Mouse (Mus musculus): ENCODE measurements around the gene Trio. TPM values are rescaled to one million over a fixed set of nuclear protein-coding genes. Genes with fewer than 3 reads are reported as not detected.

Gene Trio
- polyA plus RNA-seq, 1 experiment from 2014 or later = 42.1 TPM

DNA sequence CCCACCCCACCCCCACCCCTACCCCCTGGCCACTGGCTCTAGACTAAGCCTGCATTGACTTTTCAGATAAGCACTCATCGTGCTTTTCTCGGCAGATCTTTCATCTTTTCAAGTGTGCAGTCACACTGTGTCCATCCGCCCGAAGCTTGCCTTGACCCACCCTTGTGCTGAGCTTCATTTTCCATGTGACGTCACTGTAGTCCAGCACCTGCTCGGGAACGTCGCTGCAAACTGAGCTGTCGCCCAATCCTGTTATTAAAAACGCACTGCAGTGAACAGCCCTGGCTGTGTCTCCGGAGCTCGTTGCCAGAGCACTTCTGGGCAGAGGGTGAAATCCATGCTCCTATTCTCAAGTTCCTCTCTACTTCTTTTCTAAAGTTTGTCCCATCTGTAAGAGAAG is 93.8 kb downstream of the Trio start:
- ATAC-seq (ENCODE audit: low FRiP score, low TSS enrichment) = no peak
- H3K27ac ChIP-seq (ENCODE audit: low read depth, low read length) = no peak overlapping the region
- WGBS = 83% methylated on average over 12 of the region's 12 CpGs
- peaks cover 32% of the 10 kb centered on the region for H3K4me1 ChIP-seq (ENCODE audit: control insufficient read depth, insufficient read depth, low read length)
- H3K36me3 ChIP-seq (ENCODE audit: control insufficient read depth, insufficient read depth, low read length) = no peaks in the 10 kb centered on the region
- H3K27me3 ChIP-seq (ENCODE audit: control insufficient read depth, insufficient read depth, low read length) = no peaks in the 10 kb centered on the region
- H3K9ac ChIP-seq (ENCODE audit: low read depth, low read length) = no peak overlapping the region
- no peak overlapping the region for H3K4me2 ChIP-seq (replicated peaks; ENCODE audit: low read depth, low read length)
- no peaks in the 10 kb centered on the region for H3K9me3 ChIP-seq (ENCODE audit: control insufficient read depth, low read length)
- H3K4me3 ChIP-seq (ENCODE audit: low read length) = no peak overlapping the region

DNA sequence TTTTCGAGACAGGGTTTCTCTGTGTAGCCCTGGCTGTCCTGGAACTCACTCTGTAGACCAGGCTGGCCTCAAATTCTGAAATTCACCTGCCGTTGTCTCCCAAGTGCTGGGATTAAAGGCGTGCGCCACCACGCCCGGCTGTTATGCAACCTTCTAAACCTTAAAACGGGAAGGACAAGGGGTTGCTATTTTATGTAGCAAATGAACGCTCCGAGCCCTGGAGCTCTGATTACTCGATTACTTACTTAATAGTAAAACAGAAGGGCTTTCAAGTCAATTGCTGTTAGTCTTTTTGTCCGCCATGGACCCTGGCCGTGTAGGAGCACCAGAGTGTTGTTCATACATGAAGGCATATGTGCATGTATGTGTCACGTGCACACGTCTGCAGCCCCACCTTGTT is 94.2 kb downstream of the Trio start:
- H3K4me1 ChIP-seq (ENCODE audit: control insufficient read depth, insufficient read depth, low read length) = peaks cover 32% of the 10 kb centered on the region
- no peaks in the 10 kb centered on the region for H3K36me3 ChIP-seq (ENCODE audit: control insufficient read depth, insufficient read depth, low read length)
- H3K27ac ChIP-seq (ENCODE audit: low read depth, low read length) = no peak overlapping the region
- H3K9ac ChIP-seq (ENCODE audit: low read depth, low read length) = no peak overlapping the region
- WGBS = 94% methylated on average over 14 of the region's 14 CpGs
- no peak for ATAC-seq (ENCODE audit: low FRiP score, low TSS enrichment)
- no peak overlapping the region for H3K4me3 ChIP-seq (ENCODE audit: low read length)
- H3K27me3 ChIP-seq (ENCODE audit: control insufficient read depth, insufficient read depth, low read length) = no peaks in the 10 kb centered on the region
- no peak overlapping the region for H3K4me2 ChIP-seq (replicated peaks; ENCODE audit: low read depth, low read length)
- H3K9me3 ChIP-seq (ENCODE audit: control insufficient read depth, low read length) = no peaks in the 10 kb centered on the region

DNA sequence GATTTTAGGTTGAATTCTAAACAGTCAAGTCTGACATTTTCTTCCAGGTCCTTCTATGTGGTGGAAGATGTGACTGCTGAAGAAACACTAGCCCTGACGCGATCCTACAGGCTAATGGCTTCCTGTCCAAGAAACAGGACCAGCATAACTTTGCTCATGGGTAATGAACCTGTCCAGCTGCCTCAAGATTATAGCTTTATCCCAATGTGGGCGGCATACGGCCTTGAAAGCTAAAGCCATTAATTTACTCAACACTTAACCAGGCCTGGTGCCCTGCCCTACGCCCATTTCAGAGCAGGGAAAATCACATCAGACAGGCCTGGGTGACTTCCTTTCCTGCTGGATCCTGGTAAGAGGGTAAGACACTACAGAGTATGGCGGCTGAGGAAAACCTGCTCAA is 98.0 kb downstream of the Trio start:
- no peak for ATAC-seq (ENCODE audit: low FRiP score, low TSS enrichment)
- H3K9ac ChIP-seq (ENCODE audit: low read depth, low read length) = no peak overlapping the region
- H3K27me3 ChIP-seq (ENCODE audit: control insufficient read depth, insufficient read depth, low read length) = no peaks in the 10 kb centered on the region
- no peaks in the 10 kb centered on the region for H3K36me3 ChIP-seq (ENCODE audit: control insufficient read depth, insufficient read depth, low read length)
- 49% methylated on average over 6 of the region's 6 CpGs for WGBS
- peaks cover 53% of the 10 kb centered on the region for H3K4me1 ChIP-seq (ENCODE audit: control insufficient read depth, insufficient read depth, low read length)
- H3K27ac ChIP-seq (ENCODE audit: low read depth, low read length) = no peak overlapping the region
- no peaks in the 10 kb centered on the region for H3K9me3 ChIP-seq (ENCODE audit: control insufficient read depth, low read length)
- no peak overlapping the region for H3K4me3 ChIP-seq (ENCODE audit: low read length)
- no peak overlapping the region for H3K4me2 ChIP-seq (replicated peaks; ENCODE audit: low read depth, low read length)

DNA sequence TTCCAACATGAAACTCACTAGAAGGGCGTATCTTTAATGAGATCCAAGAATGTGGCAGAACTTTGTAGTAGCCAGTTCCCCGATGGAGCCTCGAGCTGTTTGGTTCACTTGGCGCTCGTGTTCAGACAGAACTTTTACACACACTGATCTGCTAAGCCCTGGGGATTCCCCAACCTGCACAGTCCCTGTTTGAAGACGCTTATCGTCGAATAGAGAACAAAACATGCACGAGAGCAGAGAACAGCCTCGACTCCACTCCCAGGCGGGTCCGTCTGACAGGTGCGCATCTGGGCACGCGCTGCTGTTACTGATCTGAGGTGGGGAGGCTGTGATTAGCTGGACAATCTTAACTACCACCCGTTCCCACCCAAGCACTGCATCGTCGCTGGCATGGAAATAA is 98.7 kb downstream of the Trio start:
- Histone ChIP-seq H3K27ac (ENCODE audit: low read depth, low read length) (no peak overlapping the region), H3K4me1 (ENCODE audit: control insufficient read depth, insufficient read depth, low read length) (peaks cover 57% of the 10 kb centered on the region), H3K4me3 (ENCODE audit: low read length) (no peak overlapping the region), H3K36me3 (ENCODE audit: control insufficient read depth, insufficient read depth, low read length) (no peaks in the 10 kb centered on the region), H3K4me2 (replicated peaks; ENCODE audit: low read depth, low read length) (no peak overlapping the region), H3K9ac (ENCODE audit: low read depth, low read length) (no peak overlapping the region), H3K9me3 (ENCODE audit: control insufficient read depth, low read length) (no peaks in the 10 kb centered on the region), H3K27me3 (ENCODE audit: control insufficient read depth, insufficient read depth, low read length) (no peaks in the 10 kb centered on the region)
- no peak for ATAC-seq (ENCODE audit: low FRiP score, low TSS enrichment)
- 65% methylated on average over 18 of the region's 18 CpGs for WGBS

DNA sequence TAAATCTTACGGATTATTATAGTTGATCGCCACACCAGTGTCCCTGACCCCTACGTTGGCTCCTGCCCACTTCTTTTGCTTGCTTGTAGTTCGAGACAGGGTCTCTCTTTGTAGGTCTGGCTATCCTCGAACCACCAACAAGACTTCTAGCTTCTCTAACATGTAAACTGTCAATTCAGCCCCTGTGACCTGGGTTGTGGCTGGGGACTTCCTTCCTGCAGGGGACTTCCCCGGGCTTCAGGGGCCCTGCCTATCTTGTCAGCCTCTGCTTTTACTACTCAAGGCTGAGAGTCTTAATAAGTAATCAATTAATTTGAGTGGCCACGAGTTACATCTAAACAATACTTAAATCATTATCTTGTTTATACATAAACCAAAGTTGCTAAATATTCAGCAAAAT is 99.2 kb downstream of the Trio start:
- WGBS = 64% methylated on average over 7 of the region's 7 CpGs
- ATAC-seq (ENCODE audit: low FRiP score, low TSS enrichment) = no peak
- H3K27ac ChIP-seq (ENCODE audit: low read depth, low read length) = no peak overlapping the region

DNA sequence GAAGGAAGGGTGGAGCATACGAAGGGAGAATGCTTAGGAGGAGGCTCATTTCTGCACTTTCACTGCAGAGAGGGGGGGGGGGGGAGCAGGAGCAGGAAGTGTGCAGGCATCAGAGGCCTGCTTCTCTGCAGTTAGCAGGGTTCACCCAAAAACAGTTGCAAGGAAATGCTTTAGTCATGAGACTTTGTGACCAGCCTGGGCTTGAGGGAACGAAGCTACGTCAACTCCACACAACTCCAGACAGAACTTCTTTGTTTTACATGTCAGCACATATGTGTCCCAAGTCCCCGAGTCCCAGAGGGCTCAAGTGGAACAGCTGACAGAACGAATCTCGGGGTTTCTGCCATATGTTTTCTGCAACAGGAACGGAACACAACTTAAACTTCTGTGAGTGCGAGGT is 99.8 kb downstream of the Trio start:
- peaks cover 56% of the 10 kb centered on the region for H3K4me1 ChIP-seq (ENCODE audit: control insufficient read depth, insufficient read depth, low read length)
- no peaks in the 10 kb centered on the region for H3K36me3 ChIP-seq (ENCODE audit: control insufficient read depth, insufficient read depth, low read length)
- no peak for ATAC-seq (ENCODE audit: low FRiP score, low TSS enrichment)

More for the DNA sequence above, 99.2 kb downstream of the Trio start:
- H3K36me3 ChIP-seq (ENCODE audit: control insufficient read depth, insufficient read depth, low read length) = no peaks in the 10 kb centered on the region
- no peak overlapping the region; the same call in 1 of the 2 replicates for H3K4me2 ChIP-seq (replicated peaks; ENCODE audit: low read depth, low read length)
- H3K4me3 ChIP-seq (ENCODE audit: low read length) = no peak overlapping the region
- no peak overlapping the region for H3K9ac ChIP-seq (ENCODE audit: low read depth, low read length)
- no peaks in the 10 kb centered on the region for H3K27me3 ChIP-seq (ENCODE audit: control insufficient read depth, insufficient read depth, low read length)
- H3K9me3 ChIP-seq (ENCODE audit: control insufficient read depth, low read length) = no peaks in the 10 kb centered on the region
- peaks cover 57% of the 10 kb centered on the region for H3K4me1 ChIP-seq (ENCODE audit: control insufficient read depth, insufficient read depth, low read length)

DNA sequence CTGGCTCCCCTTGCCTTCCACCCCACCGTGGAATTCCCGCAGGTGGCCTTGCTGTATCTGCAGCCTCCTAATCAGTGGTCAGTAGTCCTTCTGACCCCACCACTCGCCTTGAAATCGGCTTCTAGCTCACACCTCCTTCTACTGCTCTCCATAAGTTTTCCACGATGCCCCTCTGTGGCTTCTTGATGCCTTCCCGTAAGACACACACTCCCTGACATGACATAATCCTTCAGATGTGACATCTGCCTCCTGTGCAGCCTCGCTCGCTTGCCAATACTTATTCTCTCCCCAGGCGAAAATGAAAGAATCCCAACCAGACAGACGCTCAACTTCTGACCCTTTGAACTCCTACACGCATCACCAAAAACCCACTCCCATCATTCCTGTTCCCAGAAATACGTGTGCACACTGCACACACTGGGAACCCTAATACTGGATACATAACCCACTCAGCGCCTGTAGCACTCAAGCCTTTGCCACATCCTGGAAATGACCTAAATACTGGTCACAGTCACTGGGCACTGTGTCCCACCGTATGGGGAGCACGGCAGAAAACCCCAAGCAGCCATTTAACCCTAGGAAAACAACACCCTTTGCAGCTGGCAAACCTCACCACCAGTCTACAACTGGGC is 100.5 kb downstream of the Trio start:
- WGBS = 23% methylated on average over 15 of the region's 15 CpGs
- H3K4me2 ChIP-seq (replicated peaks; ENCODE audit: low read depth, low read length) = 0 out of 2 replicates have a peak overlapping the region, but pooled peaks have one; percentile 8

More for the DNA sequence above, 99.8 kb downstream of the Trio start:
- Histone ChIP-seq H3K4me3 (ENCODE audit: low read length) (no peak overlapping the region), H3K4me2 (replicated peaks; ENCODE audit: low read depth, low read length) (no peak overlapping the region; the same call in 1 of the 2 replicates), H3K27me3 (ENCODE audit: control insufficient read depth, insufficient read depth, low read length) (no peaks in the 10 kb centered on the region), H3K27ac (ENCODE audit: low read depth, low read length) (no peak overlapping the region), H3K9ac (ENCODE audit: low read depth, low read length) (peak overlapping the region; percentile 31; the same call in 1 of the 2 replicates), H3K9me3 (ENCODE audit: control insufficient read depth, low read length) (no peaks in the 10 kb centered on the region)
- 44% methylated on average over 8 of the region's 8 CpGs for WGBS

DNA sequence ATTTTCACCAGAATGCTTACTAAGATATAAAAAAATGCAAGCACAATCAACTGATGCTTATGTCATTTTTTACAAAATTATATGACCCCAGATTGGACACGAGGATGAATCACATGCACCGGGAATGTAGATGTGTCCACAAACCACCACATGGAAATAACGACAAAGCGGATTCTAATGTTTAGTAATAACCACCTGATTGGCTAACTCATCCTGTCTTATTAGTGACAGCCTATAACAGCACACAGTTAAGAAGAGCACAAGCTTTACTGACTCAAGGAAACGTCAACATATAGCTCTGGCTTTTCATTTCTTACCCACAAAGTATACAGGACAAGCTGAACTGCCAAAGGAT is 101.7 kb downstream of the Trio start:
- H3K4me3 ChIP-seq (ENCODE audit: low read length) = peak overlapping the region; percentile 20; the same call in 1 of the 2 replicates
- H3K9ac ChIP-seq (ENCODE audit: low read depth, low read length) = no peak overlapping the region
- H3K4me1 ChIP-seq (ENCODE audit: control insufficient read depth, insufficient read depth, low read length) = peaks cover 46% of the 10 kb centered on the region
- ATAC-seq (ENCODE audit: low FRiP score, low TSS enrichment) = no peak
- H3K4me2 ChIP-seq (replicated peaks; ENCODE audit: low read depth, low read length) = peak overlapping the region; percentile 37
- H3K9me3 ChIP-seq (ENCODE audit: control insufficient read depth, low read length) = no peaks in the 10 kb centered on the region
- H3K27me3 ChIP-seq (ENCODE audit: control insufficient read depth, insufficient read depth, low read length) = no peaks in the 10 kb centered on the region
- H3K36me3 ChIP-seq (ENCODE audit: control insufficient read depth, insufficient read depth, low read length) = no peaks in the 10 kb centered on the region
- no peak overlapping the region for H3K27ac ChIP-seq (ENCODE audit: low read depth, low read length)
- 24% methylated on average over 5 of the region's 5 CpGs for WGBS

More for the DNA sequence above, 100.5 kb downstream of the Trio start:
- no peak overlapping the region for H3K4me3 ChIP-seq (ENCODE audit: low read length)
- H3K36me3 ChIP-seq (ENCODE audit: control insufficient read depth, insufficient read depth, low read length) = no peaks in the 10 kb centered on the region
- peaks cover 50% of the 10 kb centered on the region for H3K4me1 ChIP-seq (ENCODE audit: control insufficient read depth, insufficient read depth, low read length)
- H3K27ac ChIP-seq (ENCODE audit: low read depth, low read length) = no peak overlapping the region
- no peak for ATAC-seq (ENCODE audit: low FRiP score, low TSS enrichment)
- peak overlapping the region; percentile 31; the same call in 1 of the 2 replicates for H3K9ac ChIP-seq (ENCODE audit: low read depth, low read length)
- no peaks in the 10 kb centered on the region for H3K27me3 ChIP-seq (ENCODE audit: control insufficient read depth, insufficient read depth, low read length)
- no peaks in the 10 kb centered on the region for H3K9me3 ChIP-seq (ENCODE audit: control insufficient read depth, low read length)

DNA sequence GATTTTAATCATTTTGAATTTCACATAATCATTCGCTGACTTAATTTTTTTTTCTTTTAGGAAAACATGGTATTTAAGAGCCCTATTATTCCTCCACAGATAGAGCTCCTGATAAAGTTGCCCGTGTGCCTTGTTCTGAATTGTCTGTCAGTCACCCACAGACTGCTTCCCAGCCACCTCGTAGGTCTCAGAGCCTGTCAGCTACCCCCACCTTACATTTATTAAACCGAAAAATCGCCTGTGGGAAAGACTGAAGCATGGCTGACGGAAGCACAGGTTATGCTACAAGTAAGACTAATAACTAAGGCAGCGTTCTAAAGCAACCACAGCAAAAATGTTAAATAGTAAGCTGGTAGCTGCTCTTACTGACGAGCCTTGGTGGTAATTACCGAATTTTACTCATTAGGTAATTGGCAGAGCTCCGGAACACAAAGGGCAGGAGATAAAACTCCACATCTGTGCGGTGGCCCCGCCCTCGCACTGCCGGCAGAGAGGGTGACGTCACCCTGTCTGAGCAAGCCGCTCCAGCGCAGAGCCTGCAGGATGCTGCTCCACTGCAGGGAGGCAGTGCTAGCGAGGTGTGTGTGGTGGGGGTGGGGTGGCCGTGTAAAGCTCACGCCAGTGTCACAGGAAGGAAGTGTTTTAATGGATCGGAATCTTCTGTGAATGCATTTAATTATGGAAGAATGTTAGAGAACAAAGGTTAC is 102.2 kb downstream of the Trio start:
- H3K4me3 ChIP-seq (ENCODE audit: low read length) = peak overlapping the region; percentile 20
- H3K9ac ChIP-seq (ENCODE audit: low read depth, low read length) = no peak overlapping the region
- 6% methylated on average over 21 of the region's 21 CpGs for WGBS
- H3K27ac ChIP-seq (ENCODE audit: low read depth, low read length) = no peak overlapping the region
- peaks cover 46% of the 10 kb centered on the region for H3K4me1 ChIP-seq (ENCODE audit: control insufficient read depth, insufficient read depth, low read length)
- H3K9me3 ChIP-seq (ENCODE audit: control insufficient read depth, low read length) = no peaks in the 10 kb centered on the region
- no peaks in the 10 kb centered on the region for H3K27me3 ChIP-seq (ENCODE audit: control insufficient read depth, insufficient read depth, low read length)
- peak; percentile 86 for ATAC-seq (ENCODE audit: low FRiP score, low TSS enrichment)
- H3K36me3 ChIP-seq (ENCODE audit: control insufficient read depth, insufficient read depth, low read length) = no peaks in the 10 kb centered on the region
- peak overlapping the region; percentile 37 for H3K4me2 ChIP-seq (replicated peaks; ENCODE audit: low read depth, low read length)

All from kidney, embryonic 14.5 days (tissue).